Mouse (Mus musculus) heart, adult 18-20 months (tissue): Measurements from ENCODE around the gene Gm49661. TPM values are rescaled to one million over a fixed set of nuclear protein-coding genes. Genes with fewer than 3 reads are reported as not detected.

Source experiments
- DNase-seq, 2 experiments: peaks; one replicate each; pipeline ENCODE4 v3.0.0; 2021 to 2022; ENCODE audit warnings: mixed read lengths in 1 of 2
- microRNA-seq, 2 experiments: library from miRNA; unstranded; fragments of <30 nt; microRNA quantifications; one replicate each; pipeline ENCODE4 v1.2.0; 2022
- total RNA-seq, 2 experiments: library from RNA; stranded (reverse); gene quantifications; 2 replicates each; pipeline ENCODE4 v1.2.3; 2021

Gm49661 gene
- total RNA-seq, 2 experiments from 2014 or later: 2.3 TPM; not detected in 1

DNA sequence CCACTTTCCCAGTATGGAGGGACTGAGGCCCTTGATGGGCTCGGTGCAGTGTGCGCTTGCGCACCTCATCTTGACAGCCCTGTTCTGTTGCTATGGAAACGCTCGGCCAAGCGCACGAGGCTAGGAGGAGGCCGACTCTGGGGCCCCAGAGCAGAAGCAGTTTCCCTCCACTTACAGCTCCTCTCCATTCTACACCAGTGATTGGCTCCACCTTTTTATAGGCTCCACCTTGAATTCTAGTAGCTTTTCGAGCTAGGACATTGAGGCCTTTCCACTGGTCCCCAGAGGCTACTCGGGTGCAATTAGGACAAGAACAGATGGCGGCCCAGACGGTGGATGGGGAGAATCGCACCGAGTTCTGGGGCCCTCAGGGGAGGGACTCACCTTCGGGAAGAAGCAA lies 34.4 kb downstream of the Gm49661 start:
- DNase-seq: no peak

GRCm38 (mm10) chr8:84933767-84934559 lies 35.3 kb downstream of the Gm49661 start:
- DNase-seq: no peak

DNA sequence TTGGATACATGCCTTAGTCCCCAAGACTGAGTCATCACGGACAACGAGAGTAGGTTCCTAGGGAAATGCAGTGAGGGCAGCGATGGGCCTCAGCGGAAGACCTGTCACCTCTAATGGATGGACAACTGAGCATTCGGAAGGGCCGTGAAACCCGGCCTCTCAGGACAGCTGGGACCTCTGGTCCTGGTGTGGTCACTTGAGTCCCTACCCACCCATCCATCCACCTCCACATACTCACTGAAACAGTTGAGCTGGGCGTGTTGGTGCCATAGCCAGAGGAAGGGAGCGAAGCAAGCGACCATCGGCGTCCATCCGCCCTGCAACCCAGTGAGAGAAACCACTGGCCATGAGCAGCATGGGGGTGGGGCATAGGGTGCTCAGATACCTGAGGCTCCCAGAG lies 38.7 kb downstream of the Gm49661 start:
- no peak for DNase-seq

DNA sequence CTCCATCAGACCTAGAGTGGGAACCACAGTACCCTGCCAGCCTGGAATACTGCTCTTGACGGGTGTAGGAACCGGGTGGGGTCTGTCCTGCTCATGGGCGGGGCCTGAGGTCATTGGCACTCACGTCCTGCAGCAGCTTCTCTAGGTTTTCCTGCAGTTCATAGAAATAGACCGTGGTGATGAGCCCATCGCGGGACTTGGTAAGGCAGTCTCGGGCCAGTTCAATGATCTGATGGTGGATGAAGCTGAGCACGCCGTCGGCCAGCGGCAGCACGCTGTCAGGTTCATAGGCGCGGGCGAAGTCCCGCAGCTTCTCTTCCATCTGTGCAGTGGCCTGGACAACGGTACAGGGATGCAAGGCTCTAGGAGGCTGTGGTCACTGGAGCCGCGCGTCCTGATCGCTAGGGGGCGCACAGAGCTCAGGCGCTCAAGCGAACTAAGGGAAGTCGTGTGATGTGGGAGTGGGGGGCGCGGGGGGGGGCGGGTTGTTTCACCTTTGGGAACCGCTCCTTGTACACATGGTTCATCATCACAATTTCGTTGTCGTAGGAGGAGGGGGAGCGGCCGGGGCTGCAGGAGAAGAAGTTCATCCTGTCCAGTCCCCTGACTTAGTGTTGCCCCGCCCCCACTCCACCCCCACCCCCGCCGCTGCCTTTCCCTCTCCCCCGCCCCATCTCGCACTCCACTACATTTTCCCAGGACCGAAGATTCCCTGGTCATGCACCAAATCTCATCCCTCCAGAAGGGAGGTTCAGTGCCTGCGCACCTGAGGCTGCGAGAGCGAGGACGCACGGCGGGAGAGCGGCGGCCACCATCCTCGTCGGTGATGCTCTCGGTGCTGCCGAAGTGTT lies 40.6 kb downstream of the Gm49661 start:
- peak; percentile 55 to 79 for DNase-seq

DNA sequence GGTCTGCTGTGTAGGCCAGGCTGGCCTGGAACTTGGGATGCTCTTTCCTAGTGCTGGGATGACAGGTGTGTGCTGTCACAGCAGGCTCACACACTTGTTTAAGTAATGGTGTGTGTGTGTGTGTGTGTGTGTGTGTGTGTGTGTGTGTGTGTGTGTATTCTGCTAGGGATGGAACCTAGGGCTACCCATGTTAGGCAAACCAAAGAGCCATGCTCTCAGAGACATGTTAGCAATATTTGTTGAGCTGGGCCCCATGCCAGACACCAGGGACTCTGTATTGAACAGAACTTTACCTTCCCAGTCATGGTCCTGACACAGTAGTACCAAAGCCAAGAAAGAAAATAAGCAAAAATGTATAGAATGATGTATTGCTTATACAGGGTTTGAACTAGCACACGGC lies 41.7 kb downstream of the Gm49661 start:
- DNase-seq: no peak

GRCm38 (mm10) chr8:84925557-84925956 lies 43.7 kb downstream of the Gm49661 start:
- no peak for DNase-seq

GRCm38 (mm10) chr8:84921596-84921995 lies 47.6 kb downstream of the Gm49661 start:
- DNase-seq: no peak

- DNase-seq: no peak
Measured at GRCm38 (mm10) chr8:84918646-84919045, 50.6 kb downstream of the Gm49661 start.

DNA sequence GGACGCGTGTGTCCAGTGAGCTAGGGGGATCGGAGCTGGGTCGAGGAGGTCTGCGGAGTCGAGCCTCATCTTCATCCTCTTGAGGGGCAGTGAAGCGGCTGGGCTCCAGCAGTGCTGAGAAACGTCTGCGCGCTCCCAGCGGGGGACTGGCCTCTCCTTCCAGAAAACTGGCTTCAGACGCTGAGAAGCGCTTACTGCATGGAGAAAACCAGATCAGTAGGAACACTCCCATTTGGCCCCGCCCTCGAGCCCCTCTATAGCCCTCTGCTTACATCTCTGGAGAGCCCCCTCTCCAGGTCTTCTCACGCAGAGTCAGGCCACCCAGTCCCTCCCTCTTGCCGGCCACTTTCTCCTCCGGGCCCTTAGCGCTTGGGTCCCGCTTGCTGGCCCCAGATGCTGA lies 51.5 kb downstream of the Gm49661 start:
- DNase-seq: no peak

Small RNA genes lying within 50 kb of the gene (microRNA-seq; reads per million reads assigned to microRNA genes)
- 0 reads per million in 2 experiments for gene Gm24197

Other genes with a start within 250 kb of the Gm49661 start
- under 1 TPM; 0.40 to 0.69 TPM for gene G430095P16Rik, start 246.4 kb downstream of the Gm49661 start, total RNA-seq
- 100 to 1,000 TPM; 250 to 260 TPM for gene Nfix, start 169.1 kb downstream of the Gm49661 start, total RNA-seq
- gene Dand5, start 146.6 kb downstream of the Gm49661 start, total RNA-seq: 10 to 100 TPM; 10.0 to 13.2 TPM
- 10 to 100 TPM; 31.5 to 35.7 TPM for gene Gadd45gip1, start 137.9 kb downstream of the Gm49661 start, total RNA-seq
- gene Rad23a, start 128.8 kb downstream of the Gm49661 start, total RNA-seq: 10 to 100 TPM; 88.5 to 96.7 TPM
- gene Calr, start 122.5 kb downstream of the Gm49661 start, total RNA-seq: 100 to 1,000 TPM; 297 to 306 TPM
- 10 to 100 TPM; 22.6 to 22.9 TPM for gene Farsa, start 112.4 kb downstream of the Gm49661 start, total RNA-seq
- 1 to 10 TPM; 4.4 to 4.9 TPM for gene Syce2, start 97.3 kb downstream of the Gm49661 start, total RNA-seq
- 10 to 100 TPM; 79.9 to 84.2 TPM for gene Gcdh, start 75.5 kb downstream of the Gm49661 start, total RNA-seq
- gene Klf1, start 67.5 kb downstream of the Gm49661 start, total RNA-seq: not detected
- gene Dnase2a, start 60.9 kb downstream of the Gm49661 start, total RNA-seq: 10 to 100 TPM in 1 of 2 experiments, 1 to 10 TPM in 1; 9.5 to 11.0 TPM
- under 1 TPM; 0.10 TPM for gene Mast1, start 32.1 kb downstream of the Gm49661 start, total RNA-seq
- not detected for gene Rtbdn, start 22.4 kb downstream of the Gm49661 start, total RNA-seq
- 100 to 1,000 TPM; 648 to 740 TPM for gene Prdx2, start 154 bp upstream of the Gm49661 start, total RNA-seq
- 10 to 100 TPM; 45.6 to 48.4 TPM for gene Rnaseh2a, start 334 bp upstream of the Gm49661 start, total RNA-seq
- gene Junb, start 9.3 kb upstream of the Gm49661 start, total RNA-seq: 10 to 100 TPM; 11.0 to 13.9 TPM
- 1 to 10 TPM; 2.7 TPM for gene Hook2, start 21.2 kb upstream of the Gm49661 start, total RNA-seq
- gene Best2, start 45.1 kb upstream of the Gm49661 start, total RNA-seq: not detected
- 10 to 100 TPM; 64.7 to 67.3 TPM for gene Asna1, start 55.8 kb upstream of the Gm49661 start, total RNA-seq
- gene Trir, start 57.4 kb upstream of the Gm49661 start, total RNA-seq: 10 to 100 TPM; 84.5 to 87.7 TPM
- gene Tnpo2, start 67.5 kb upstream of the Gm49661 start, total RNA-seq: 10 to 100 TPM; 24.1 to 31.2 TPM
- gene Fbxw9, start 90.6 kb upstream of the Gm49661 start, total RNA-seq: 1 to 10 TPM; 2.7 to 3.2 TPM
- not detected for gene Gm5741, start 98.5 kb upstream of the Gm49661 start, total RNA-seq
- gene Dhps, start 102.3 kb upstream of the Gm49661 start, total RNA-seq: 10 to 100 TPM; 36.5 to 36.6 TPM
- 10 to 100 TPM; 42.1 to 47.3 TPM for gene Wdr83os, start 111.3 kb upstream of the Gm49661 start, total RNA-seq
- gene Wdr83, start 111.9 kb upstream of the Gm49661 start, total RNA-seq: 10 to 100 TPM; 28.7 to 34.6 TPM
- 10 to 100 TPM; 27.6 to 27.7 TPM for gene Man2b1, start 113.8 kb upstream of the Gm49661 start, total RNA-seq
- gene Zfp791, start 153.7 kb upstream of the Gm49661 start, total RNA-seq: 1 to 10 TPM; 1.7 to 2.4 TPM
- not detected for gene Cks1brt, start 182.5 kb upstream of the Gm49661 start, total RNA-seq